Mouse (Mus musculus) lung, postnatal 10 days (tissue): ENCODE measurements at regions not wholly inside any gene's neighbourhood (a gene's known extent, or its start where the extent isn't known, plus 50 kb on each side); places are given as distances from the start of the nearest gene placed in this dataset.

Experiments used
- DNase-seq: peaks from one replicate; pipeline ENCODE4 v3.0.0; 2021

DNA sequence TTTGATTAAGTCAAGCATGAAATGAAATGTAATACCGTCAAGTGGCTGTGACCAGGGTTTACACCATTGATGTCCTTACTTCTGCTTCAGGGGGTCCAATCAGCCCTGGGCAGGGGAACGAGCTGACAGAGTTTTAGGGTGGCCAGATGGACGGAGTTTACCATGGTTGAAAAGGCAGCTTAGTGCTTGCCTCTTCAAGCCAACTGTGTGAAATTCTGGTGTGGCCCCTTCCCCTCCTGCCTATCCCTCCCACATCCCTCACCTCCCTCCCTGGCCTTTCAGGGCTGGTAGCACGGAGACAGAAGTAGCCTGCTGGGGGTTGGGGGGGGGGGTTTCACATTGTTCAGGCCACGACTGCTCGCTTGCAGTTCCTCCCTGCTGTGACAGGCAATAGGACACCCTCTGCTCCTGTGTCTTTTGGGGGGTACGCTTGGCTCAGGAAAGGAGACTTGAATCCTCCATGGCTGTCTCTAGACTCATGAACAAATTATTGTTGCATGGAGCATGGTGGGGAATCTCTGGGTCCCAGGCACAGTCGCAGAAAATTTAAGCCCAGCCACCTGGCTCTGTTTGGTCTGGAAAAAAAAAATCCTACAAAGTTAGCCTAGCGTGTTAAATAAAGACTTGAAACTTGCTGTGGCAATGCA is 262.4 kb upstream of the Irx3 start:
- no peak for DNase-seq

GRCm38 (mm10) chr8:92063333-92063732 is 261.5 kb upstream of the Irx3 start:
- no peak for DNase-seq

DNA sequence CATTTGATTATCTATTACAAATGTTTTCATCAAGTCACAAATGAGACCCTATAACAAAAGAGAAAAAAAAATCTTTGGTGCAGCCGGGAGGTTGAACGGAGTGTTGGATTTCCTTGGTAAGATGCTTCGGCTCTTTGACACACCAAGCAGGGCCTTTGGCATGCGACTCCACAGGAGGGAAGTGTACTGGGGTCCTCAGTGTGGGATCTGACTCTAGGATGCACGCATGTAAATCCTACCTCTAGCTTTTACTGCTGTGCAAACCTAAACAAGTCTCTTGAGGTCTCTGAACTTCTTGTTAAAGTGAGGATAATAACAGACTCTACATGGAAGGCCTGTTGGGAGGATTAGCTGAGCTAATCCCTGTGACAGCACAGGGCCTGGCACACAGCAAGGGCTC is 257.6 kb upstream of the Irx3 start:
- DNase-seq: no peak

DNA sequence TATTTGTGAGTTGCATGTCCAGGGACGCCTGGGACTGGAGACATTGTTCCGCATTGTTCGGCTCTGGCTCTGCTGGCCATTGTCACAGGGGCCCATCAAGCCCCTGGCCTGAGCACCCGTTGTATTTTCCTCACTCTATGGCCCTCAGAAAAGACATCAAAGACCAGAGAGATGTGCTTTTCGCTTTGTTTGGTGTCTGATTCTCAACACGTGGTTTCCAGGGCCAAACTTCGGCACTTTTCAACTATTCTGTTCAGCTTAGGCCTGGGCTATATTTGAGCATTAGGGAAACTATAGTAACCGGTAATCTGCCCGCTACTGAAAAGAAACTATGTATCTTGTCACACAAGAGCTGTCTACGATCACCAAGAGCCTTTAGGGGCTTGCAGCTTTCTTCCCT is 257.1 kb upstream of the Irx3 start:
- DNase-seq: no peak

DNA sequence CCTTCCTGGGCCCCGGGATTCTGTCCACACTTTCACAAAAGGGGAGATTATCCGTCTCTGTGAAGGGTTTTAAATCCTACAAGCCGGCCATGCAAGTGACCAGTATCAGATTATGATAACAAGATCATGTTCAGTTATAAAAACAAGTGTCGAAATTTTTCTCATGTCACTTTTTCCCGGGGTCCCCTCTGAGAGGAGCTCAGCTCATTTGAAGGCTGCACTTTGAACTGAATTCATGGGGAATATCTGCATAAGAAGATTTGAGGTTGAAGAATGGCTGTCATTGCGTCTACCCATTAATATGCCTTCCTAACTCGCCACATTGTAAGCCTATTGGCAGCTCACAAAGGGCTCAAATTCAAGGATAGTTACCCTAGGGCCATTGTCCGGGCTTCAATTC is 256.0 kb upstream of the Irx3 start:
- no peak for DNase-seq

- no peak for DNase-seq
Measured at GRCm38 (mm10) chr8:92055590-92055989, 253.7 kb upstream of the Irx3 start.

DNA sequence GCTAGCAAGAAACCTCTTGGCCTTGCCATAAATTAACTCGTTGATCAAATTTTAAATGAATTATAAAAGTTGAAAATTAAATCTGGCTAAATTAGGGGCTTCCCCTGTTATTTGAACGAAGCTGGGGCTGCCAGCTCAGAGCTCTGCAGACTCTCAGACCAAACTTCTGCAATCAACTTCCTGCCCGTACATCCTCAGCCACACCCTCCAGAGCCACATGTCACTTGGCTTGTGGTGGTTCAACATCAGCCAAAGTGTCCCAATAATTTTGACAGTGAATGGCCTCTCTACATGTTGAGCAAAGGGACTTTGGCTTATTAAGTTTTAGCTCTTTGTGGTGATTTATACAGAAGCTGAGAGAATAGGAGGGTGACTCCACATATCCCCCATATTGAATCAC is 242.8 kb upstream of the Irx3 start:
- DNase-seq: no peak

DNA sequence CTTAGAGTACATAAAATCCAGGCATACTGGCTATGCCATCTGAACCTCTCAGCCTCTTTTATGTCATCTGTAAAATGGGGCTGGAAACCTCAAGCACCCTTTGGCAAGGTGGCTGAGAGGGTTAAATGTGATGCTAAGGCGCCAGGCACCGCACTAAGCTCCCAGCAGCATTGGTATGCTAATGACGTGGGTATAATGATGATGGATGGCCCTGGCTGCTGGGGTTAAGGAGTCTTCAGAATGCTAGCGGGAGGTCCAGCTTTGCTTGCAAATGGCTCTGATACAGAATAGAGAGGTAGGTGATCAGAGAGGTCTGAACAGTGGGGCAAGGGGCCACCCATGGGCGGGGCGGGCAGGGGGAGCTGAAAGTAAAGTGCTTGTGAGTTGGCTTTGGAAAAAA is 241.1 kb upstream of the Irx3 start:
- DNase-seq: no peak

- no peak for DNase-seq
Measured at GRCm38 (mm10) chr8:92029954-92030353, 228.1 kb upstream of the Irx3 start.

DNA sequence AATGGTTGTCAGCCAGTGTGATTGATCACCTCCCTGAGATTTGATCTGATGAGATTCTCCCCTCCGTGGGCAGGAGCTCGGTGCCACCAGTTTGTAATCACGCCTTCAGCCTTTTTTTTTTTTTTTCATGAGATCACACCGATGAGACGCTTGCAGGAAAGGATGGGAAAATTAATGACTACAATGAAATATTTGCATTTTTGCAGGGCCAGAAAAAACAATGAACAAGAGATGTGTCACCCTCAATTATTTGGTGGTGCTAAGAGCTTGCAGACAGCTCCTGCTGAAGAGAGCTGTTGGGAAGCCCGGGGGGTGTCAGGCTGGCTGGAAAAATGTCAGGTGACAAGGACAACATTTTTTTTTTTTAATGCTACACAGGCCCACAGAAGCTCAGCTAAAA is 227.6 kb upstream of the Irx3 start:
- DNase-seq: no peak

GRCm38 (mm10) chr8:92028308-92028707 is 226.4 kb upstream of the Irx3 start:
- DNase-seq: no peak

DNA sequence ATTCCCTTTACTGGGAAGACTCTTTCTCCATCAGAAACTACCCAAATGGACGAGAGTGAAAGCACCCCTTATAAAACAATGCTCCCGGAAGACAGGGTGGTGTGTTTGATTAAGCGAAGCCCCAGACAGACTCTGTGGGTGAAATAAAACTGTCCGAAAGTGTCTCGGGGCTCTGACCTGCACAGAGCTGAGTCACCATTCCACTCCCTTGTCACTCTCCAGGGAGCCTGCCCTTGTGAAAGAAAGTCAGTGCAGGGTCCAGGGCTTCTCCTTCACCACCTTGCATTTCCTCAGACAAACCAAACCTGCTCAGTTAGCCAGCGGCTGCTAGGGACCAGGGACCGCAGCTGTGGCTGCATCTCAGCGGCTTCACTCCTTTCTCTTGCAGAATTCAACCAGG is 222.3 kb upstream of the Irx3 start:
- no peak for DNase-seq

DNA sequence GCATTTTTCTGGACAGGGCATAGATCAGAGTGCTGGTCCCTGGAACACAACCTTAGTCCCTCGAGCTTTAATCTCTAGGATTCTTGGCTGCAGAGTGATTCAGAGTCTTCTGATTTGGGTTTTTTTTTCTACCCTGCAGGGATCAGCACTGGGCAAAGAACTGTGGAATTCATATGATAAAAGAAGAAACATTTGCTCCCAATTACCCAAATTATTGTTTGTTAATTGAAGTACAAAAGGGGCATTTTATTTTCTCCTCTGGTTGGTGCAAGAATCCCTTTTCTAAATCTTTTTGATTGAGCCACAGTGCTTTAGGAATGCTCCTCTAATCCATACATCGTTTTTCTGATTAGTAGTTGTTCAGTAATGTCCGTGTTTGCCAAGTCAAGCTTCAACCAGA is 219.7 kb upstream of the Irx3 start:
- no peak for DNase-seq

DNA sequence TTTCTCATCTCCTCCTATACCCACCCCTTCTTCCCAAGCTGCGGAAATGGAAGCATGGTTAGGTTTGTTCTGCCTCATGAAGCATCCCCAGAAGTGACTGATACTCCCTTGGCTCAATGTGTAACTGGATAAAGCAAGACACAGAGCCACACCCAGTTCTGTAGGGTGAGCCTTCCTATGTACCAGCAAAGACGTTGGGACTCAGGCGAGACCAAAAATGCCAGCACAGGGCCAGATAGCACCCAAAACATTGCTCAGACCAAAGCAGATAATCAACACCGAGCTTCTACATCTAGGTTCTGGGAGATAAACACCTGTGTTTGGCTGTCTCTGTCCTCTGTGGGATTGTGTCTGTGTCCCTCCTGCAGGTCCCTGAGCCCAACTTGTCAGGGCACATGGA is 212.8 kb upstream of the Irx3 start:
- DNase-seq: no peak

GRCm38 (mm10) chr8:92013183-92013582 is 211.3 kb upstream of the Irx3 start:
- no peak for DNase-seq

- DNase-seq: no peak
Measured at GRCm38 (mm10) chr8:92010412-92010811, 208.5 kb upstream of the Irx3 start.

DNA sequence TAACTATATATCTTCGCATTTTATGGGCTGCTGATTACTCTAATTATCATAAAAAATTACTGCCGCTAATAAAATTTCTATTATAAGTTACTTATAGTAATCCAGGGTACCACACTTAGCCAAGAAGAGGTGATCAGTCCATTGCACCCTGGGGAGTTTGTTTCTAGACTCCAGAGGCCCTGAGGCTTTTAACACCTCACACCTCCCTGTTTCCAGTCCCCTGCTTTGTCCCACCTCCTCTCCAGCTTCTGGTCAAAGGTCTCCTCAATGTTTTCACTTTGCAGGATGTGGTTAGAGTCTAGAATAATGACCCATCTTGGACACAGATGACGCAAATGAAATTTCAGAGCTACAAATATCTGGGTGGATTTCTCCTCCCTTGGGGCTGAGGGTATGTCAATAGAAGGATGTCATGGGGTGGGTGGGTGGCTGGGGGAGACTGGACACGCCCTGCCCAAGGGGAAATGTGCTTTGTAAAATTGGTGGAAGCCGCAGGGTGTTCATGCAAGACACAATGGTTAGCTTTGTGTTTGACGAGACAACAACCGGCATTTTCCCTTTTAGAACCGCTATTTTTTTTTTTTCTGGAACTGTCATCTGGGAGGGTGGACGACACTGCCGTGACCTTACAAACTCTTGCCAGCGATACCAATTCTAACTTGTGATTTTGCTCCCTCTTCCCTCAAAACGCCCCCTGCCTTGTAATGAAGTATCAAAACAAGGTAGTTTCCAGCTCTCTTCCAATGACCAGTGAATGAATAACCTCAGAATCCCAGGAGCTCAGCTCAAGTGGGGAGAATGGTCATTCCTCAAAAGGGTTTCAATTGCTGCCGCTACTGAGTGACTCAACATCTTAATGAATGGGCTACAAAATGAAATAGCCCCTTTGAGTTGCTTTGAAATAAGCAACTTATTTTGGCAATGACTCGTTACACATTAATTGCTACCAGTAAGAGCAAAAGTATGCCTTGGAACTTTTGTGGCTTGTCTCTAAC is 207.0 kb upstream of the Irx3 start:
- DNase-seq: no peak

GRCm38 (mm10) chr8:92005091-92005490 is 203.2 kb upstream of the Irx3 start:
- no peak for DNase-seq

GRCm38 (mm10) chr8:92004532-92004931 is 202.7 kb upstream of the Irx3 start:
- DNase-seq: no peak

DNA sequence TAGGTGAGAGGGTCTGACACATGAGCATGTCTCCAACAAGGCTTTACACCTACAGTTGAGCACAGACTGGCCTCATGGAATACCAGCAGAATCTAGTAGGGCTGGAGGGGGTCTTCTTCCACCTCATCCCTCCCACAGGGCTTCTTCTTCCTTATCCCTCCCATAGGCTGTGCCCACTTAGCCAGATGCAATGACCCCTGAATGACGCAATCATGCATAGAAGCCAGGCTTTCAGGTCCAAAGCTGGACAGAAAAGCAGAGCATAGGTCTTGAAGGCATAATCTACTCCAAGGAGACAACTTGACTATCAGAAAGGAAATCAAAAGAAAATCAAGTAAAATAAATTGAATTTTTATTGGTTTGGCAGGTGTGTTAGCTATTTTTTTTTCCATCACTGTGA is 198.5 kb upstream of the Irx3 start:
- DNase-seq: no peak

- no peak for DNase-seq
Measured at GRCm38 (mm10) chr8:91999661-92000060, 197.8 kb upstream of the Irx3 start.

- DNase-seq: no peak
Measured at GRCm38 (mm10) chr8:91999189-91999588, 197.3 kb upstream of the Irx3 start.

DNA sequence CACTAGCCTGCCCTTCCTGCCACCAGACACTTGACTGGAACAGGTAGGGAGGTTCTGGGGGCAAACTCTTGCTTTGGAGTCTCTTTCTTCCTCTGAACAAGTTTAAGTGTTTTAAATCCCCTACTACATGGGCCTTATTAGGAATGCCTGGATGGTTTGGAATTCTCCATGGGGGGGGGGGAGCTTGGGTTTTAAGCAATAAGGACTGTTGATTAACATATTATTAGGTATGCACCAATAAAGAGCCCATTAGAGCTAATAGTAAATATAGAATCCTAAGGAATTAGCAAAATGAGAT is 196.0 kb upstream of the Irx3 start:
- no peak for DNase-seq

GRCm38 (mm10) chr8:91997023-91997891 is 195.4 kb upstream of the Irx3 start:
- no peak for DNase-seq
